Mouse (Mus musculus) thymus, postnatal 0 days (tissue): Measurements from ENCODE around the gene Adgrd1. TPM values are rescaled to one million over a fixed set of nuclear protein-coding genes. Genes with fewer than 3 reads are reported as not detected.

ENCODE experiments used
- DNase-seq: peaks from one replicate; pipeline ENCODE4 v3.0.0-alpha.2; 2015; ENCODE audit warnings: low spot score
- polyA plus RNA-seq: library from polyadenylated mRNA; unstranded; fragments of >200 nt; fragmentation: Nextera tagmentation; extraction: Ambion mirVana; gene quantifications from 2 replicates; pipeline ENCODE4 v1.2.1, GENCODE M21; 2015

Adgrd1 gene
- polyA plus RNA-seq, 1 experiment from 2014 or later: 0.72 TPM

DNA sequence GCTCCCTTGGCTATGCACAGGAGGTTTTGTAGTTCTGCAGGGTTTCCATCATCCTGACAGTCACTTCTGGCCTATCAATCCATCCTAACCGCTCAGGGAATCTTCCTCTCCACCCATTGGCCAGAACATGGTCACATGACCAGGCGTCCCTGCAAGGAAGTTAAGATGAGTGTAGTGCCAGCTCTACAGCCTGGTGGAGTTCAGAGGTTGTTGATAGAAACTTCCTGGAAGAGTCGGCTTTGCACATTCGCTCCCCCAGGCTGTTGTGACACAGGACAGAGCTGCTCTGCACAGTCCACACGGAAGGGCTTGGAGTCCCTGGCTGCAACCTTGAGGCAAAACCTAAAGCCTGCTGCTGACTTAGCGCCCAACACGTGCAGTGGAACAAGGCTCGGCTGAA lies 152.5 kb downstream of the Adgrd1 start:
- DNase-seq: no peak

Other genes with a start within 250 kb of the Adgrd1 start
- gene Rimbp2, start 143.3 kb upstream of the Adgrd1 start, polyA plus RNA-seq: 0.04 TPM in 1 of 2 replicates, not detected in the other
- gene Stx2, start 88.2 kb upstream of the Adgrd1 start, polyA plus RNA-seq: 12.6 and 13.7 TPM in 2 replicates
- gene Ran, start 76.7 kb upstream of the Adgrd1 start, polyA plus RNA-seq: 586 and 661 TPM in 2 replicates